Mouse (Mus musculus): ENCODE data around the gene Arntl2.

DNA sequence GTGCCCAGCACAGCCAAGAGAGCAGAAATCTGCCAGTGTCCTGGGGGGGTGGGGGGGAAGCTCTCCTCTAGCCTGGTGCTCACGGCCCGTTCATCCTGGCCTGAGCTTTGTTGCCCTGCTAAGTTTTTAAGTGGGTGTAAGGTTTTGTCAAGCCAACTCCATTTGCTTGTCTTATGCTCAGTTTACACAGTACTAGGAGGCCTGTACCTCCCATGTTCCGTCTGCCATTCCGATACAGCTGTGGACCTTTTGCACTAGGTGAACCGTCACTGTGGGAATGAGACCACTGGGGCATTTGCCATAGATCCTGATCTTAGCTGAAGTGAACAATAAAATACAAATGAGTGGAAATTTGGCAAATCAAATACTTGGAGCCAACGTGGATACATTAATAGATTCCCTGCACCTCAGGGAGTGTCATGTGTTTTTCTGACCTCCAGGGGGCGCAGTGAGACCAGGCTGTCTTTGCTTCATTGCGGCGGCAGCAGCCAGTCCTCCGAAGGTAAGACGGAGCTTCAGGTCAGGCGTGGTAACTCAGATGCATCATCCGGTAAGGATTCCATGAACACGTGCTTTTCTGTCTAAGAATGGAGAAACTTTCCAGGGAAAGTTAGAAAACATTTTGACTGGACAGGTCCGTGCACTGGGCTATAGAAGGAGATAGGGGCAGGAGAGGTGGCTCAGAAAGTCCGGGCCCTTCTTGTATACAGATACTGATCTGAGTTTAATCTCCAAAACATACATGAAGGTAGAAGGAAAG lies 29.1 kb downstream of the Arntl2 start:
- no peak for TF ChIP-seq EP300 (optimal IDR thresholded peaks at IDR 0.05)
- peak; percentile 97 for TF ChIP-seq CTCF (IDR thresholded peaks at IDR 0.05; ENCODE audit: low read depth)
